Mouse (Mus musculus): ENCODE results near the gene Atp10a.
"Not testable (repeated sequence)": the region's sequence is repeated elsewhere in the genome, so short reads cannot be mapped to it uniquely, and the experiment has no call there.

The Atp10a gene

GRCm38 (mm10) chr7:58786986-58787385, 131.0 kb downstream of the Atp10a start:
- in situ Hi-C loops (cut with MboI, MseI), result loop anchor here (25.0 kb wide), 1 partner anchor 450 kb away; the partner anchor contains the start of gene Ube3a

- in situ Hi-C loops (cut with MboI, MseI), result loop anchor here (25.0 kb wide), 1 partner anchor 450 kb away; the partner anchor contains the start of gene Ube3a
Measured at GRCm38 (mm10) chr7:58787585-58787984, 131.6 kb downstream of the Atp10a start.

- in situ Hi-C loops (cut with MboI, MseI), result loop anchor here (25.0 kb wide), 1 partner anchor 449 kb away; the partner anchor contains the start of gene Ube3a
Measured at GRCm38 (mm10) chr7:58788424-58789261, 132.7 kb downstream of the Atp10a start.

- in situ Hi-C loops (cut with MboI, MseI), result loop anchor here (25.0 kb wide), 1 partner anchor 440 kb away; the partner anchor contains the start of gene Ube3a
Measured at GRCm38 (mm10) chr7:58797281-58797680, 141.3 kb downstream of the Atp10a start.

GRCm38 (mm10) chr7:58800916-58801315, 144.9 kb downstream of the Atp10a start:
- in situ Hi-C loops (cut with MboI, MseI), result no loop called here

- in situ Hi-C loops (cut with MboI, MseI), result no loop called here
Measured at GRCm38 (mm10) chr7:58801791-58802190, 145.8 kb downstream of the Atp10a start.

- in situ Hi-C loops (cut with MboI, MseI), result no loop called here
Measured at GRCm38 (mm10) chr7:58822147-58822681, 166.2 kb downstream of the Atp10a start.

GRCm38 (mm10) chr7:58824686-58825085, 168.7 kb downstream of the Atp10a start:
- in situ Hi-C loops (cut with MboI, MseI), result no loop called here

GRCm38 (mm10) chr7:58829111-58829510, 173.1 kb downstream of the Atp10a start:
- in situ Hi-C loops (cut with MboI, MseI), result no loop called here

GRCm38 (mm10) chr7:58836855-58837606, 181.1 kb downstream of the Atp10a start:
- in situ Hi-C loops (cut with MboI, MseI), result not testable (repeated sequence)

- in situ Hi-C loops (cut with MboI, MseI), result no loop called here
Measured at GRCm38 (mm10) chr7:58840367-58840766, 184.4 kb downstream of the Atp10a start.

GRCm38 (mm10) chr7:58841066-58841465, 185.1 kb downstream of the Atp10a start:
- in situ Hi-C loops (cut with MboI, MseI), result no loop called here

GRCm38 (mm10) chr7:58842818-58843217, 186.9 kb downstream of the Atp10a start:
- in situ Hi-C loops (cut with MboI, MseI), result no loop called here

- in situ Hi-C loops (cut with MboI, MseI), result no loop called here
Measured at GRCm38 (mm10) chr7:58843767-58844445, 187.9 kb downstream of the Atp10a start.

GRCm38 (mm10) chr7:58844449-58844848, 188.5 kb downstream of the Atp10a start:
- in situ Hi-C loops (cut with MboI, MseI), result no loop called here

- in situ Hi-C loops (cut with MboI, MseI), result no loop called here
Measured at GRCm38 (mm10) chr7:58858921-58859320, 203.0 kb downstream of the Atp10a start.

- in situ Hi-C loops (cut with MboI, MseI), result no loop called here
Measured at GRCm38 (mm10) chr7:58863174-58863573, 207.2 kb downstream of the Atp10a start.

GRCm38 (mm10) chr7:58866865-58867614, 211.1 kb downstream of the Atp10a start:
- in situ Hi-C loops (cut with MboI, MseI), result no loop called here

- in situ Hi-C loops (cut with MboI, MseI), result no loop called here
Measured at GRCm38 (mm10) chr7:58870661-58871060, 214.7 kb downstream of the Atp10a start.

- in situ Hi-C loops (cut with MboI, MseI), result no loop called here
Measured at GRCm38 (mm10) chr7:58873676-58874075, 217.7 kb downstream of the Atp10a start.
